Mouse (Mus musculus): ENCODE data around the gene Ptcd1. TPM values are rescaled to one million over a fixed set of nuclear protein-coding genes. Genes with fewer than 3 reads are reported as not detected.

The Ptcd1 gene
- polyA plus RNA-seq, 1 experiment from 2014 or later = 19.4 TPM

GRCm38 (mm10) chr5:145126580-145126979 lies 40.3 kb downstream of the Ptcd1 start:
- Histone ChIP-seq H3K27me3 (no peaks in the 10 kb centered on the region), H3K9ac (no peak overlapping the region), H3K9me3 (no peaks in the 10 kb centered on the region), H3K4me2 (no peak overlapping the region), H3K4me1 (no peaks in the 10 kb centered on the region), H3K27ac (no peak overlapping the region), H3K36me3 (peaks cover 88% of the 10 kb centered on the region), H3K4me3 (no peak overlapping the region)
- no peak for ATAC-seq (ENCODE audit: insufficient number of reproducible peaks, insufficient read depth, low FRiP score, low TSS enrichment, low read depth)
- 94% methylated on average over 9 of the region's 9 CpGs for WGBS

GRCm38 (mm10) chr5:145123396-145123795 lies 43.5 kb downstream of the Ptcd1 start:
- 93% methylated on average over 19 of the region's 19 CpGs for WGBS
- no peaks in the 10 kb centered on the region for H3K27me3 ChIP-seq
- no peak overlapping the region for H3K9ac ChIP-seq
- no peak for ATAC-seq (ENCODE audit: insufficient number of reproducible peaks, insufficient read depth, low FRiP score, low TSS enrichment, low read depth)
- peaks cover 58% of the 10 kb centered on the region for H3K36me3 ChIP-seq
- H3K4me3 ChIP-seq = no peak overlapping the region
- H3K4me2 ChIP-seq = no peak overlapping the region
- peaks cover 6% of the 10 kb centered on the region; the same call in 1 of the 2 replicates for H3K4me1 ChIP-seq
- no peaks in the 10 kb centered on the region for H3K9me3 ChIP-seq
- no peak overlapping the region for H3K27ac ChIP-seq

GRCm38 (mm10) chr5:145120921-145121320 lies 46.0 kb downstream of the Ptcd1 start:
- Histone ChIP-seq H3K36me3 (peaks cover 35% of the 10 kb centered on the region), H3K27me3 (no peaks in the 10 kb centered on the region), H3K4me2 (no peak overlapping the region), H3K9ac (0 out of 2 replicates have a peak overlapping the region, but pooled peaks have one; percentile 22), H3K4me1 (peaks cover 15% of the 10 kb centered on the region), H3K27ac (no peak overlapping the region), H3K4me3 (no peak overlapping the region), H3K9me3 (no peaks in the 10 kb centered on the region)
- no peak for ATAC-seq (ENCODE audit: insufficient number of reproducible peaks, insufficient read depth, low FRiP score, low TSS enrichment, low read depth)
- 47% methylated on average over 7 of the region's 7 CpGs for WGBS

GRCm38 (mm10) chr5:145119385-145119784 lies 47.5 kb downstream of the Ptcd1 start:
- Histone ChIP-seq H3K4me1 (peaks cover 22% of the 10 kb centered on the region), H3K4me3 (no peak overlapping the region), H3K9me3 (no peaks in the 10 kb centered on the region), H3K27ac (no peak overlapping the region), H3K4me2 (no peak overlapping the region), H3K36me3 (peaks cover 19% of the 10 kb centered on the region), H3K27me3 (no peaks in the 10 kb centered on the region), H3K9ac (no peak overlapping the region)
- 89% methylated on average over 2 of the region's 2 CpGs for WGBS
- ATAC-seq (ENCODE audit: insufficient number of reproducible peaks, insufficient read depth, low FRiP score, low TSS enrichment, low read depth) = no peak

- no peak overlapping the region for H3K27ac ChIP-seq
- H3K4me3 ChIP-seq = no peak overlapping the region
- peaks cover 25% of the 10 kb centered on the region for H3K4me1 ChIP-seq
- H3K27me3 ChIP-seq = no peaks in the 10 kb centered on the region
- H3K36me3 ChIP-seq = peaks cover 10% of the 10 kb centered on the region
- ATAC-seq (ENCODE audit: insufficient number of reproducible peaks, insufficient read depth, low FRiP score, low TSS enrichment, low read depth) = no peak
- H3K9ac ChIP-seq = no peak overlapping the region
- no peak overlapping the region for H3K4me2 ChIP-seq
- WGBS = 85% methylated on average over 5 of the region's 5 CpGs
- H3K9me3 ChIP-seq = no peaks in the 10 kb centered on the region
Observed at GRCm38 (mm10) chr5:145118461-145118860, 48.4 kb downstream of the Ptcd1 start.

- ATAC-seq (ENCODE audit: insufficient number of reproducible peaks, insufficient read depth, low FRiP score, low TSS enrichment, low read depth) = no peak
- H3K4me1 ChIP-seq = peaks cover 25% of the 10 kb centered on the region
- H3K4me3 ChIP-seq = no peak overlapping the region
- H3K27ac ChIP-seq = no peak overlapping the region
- H3K4me2 ChIP-seq = no peak overlapping the region
- H3K27me3 ChIP-seq = no peaks in the 10 kb centered on the region
- H3K36me3 ChIP-seq = peaks cover 5% of the 10 kb centered on the region
- H3K9me3 ChIP-seq = no peaks in the 10 kb centered on the region
- 63% methylated on average over 6 of the region's 6 CpGs for WGBS
- no peak overlapping the region for H3K9ac ChIP-seq
Observed at GRCm38 (mm10) chr5:145118005-145118404, 48.9 kb downstream of the Ptcd1 start.

GRCm38 (mm10) chr5:145116916-145117315 lies 50.0 kb downstream of the Ptcd1 start:
- Histone ChIP-seq H3K9ac (no peak overlapping the region), H3K36me3 (no peaks in the 10 kb centered on the region), H3K4me2 (peak overlapping the region; percentile 20; the same call in 1 of the 2 replicates), H3K27me3 (no peaks in the 10 kb centered on the region), H3K4me3 (no peak overlapping the region), H3K9me3 (no peaks in the 10 kb centered on the region), H3K27ac (peak overlapping the region; percentile 2; the same call in 1 of the 2 replicates), H3K4me1 (peaks cover 25% of the 10 kb centered on the region)
- 42% methylated on average over 10 of the region's 10 CpGs for WGBS
- no peak for ATAC-seq (ENCODE audit: insufficient number of reproducible peaks, insufficient read depth, low FRiP score, low TSS enrichment, low read depth)

- H3K4me3 ChIP-seq = no peak overlapping the region
- H3K4me2 ChIP-seq = peak overlapping the region; percentile 20; the same call in 1 of the 2 replicates
- 44% methylated on average over 4 of the region's 4 CpGs for WGBS
- H3K27me3 ChIP-seq = no peaks in the 10 kb centered on the region
- ATAC-seq (ENCODE audit: insufficient number of reproducible peaks, insufficient read depth, low FRiP score, low TSS enrichment, low read depth) = no peak
- H3K27ac ChIP-seq = peak overlapping the region; percentile 55; the same call in 1 of the 2 replicates
- H3K9ac ChIP-seq = no peak overlapping the region
- no peaks in the 10 kb centered on the region for H3K9me3 ChIP-seq
- H3K36me3 ChIP-seq = peaks cover 2% of the 10 kb centered on the region; the same call in 1 of the 2 replicates
- H3K4me1 ChIP-seq = peaks cover 25% of the 10 kb centered on the region
Observed at GRCm38 (mm10) chr5:145116316-145116715, 50.6 kb downstream of the Ptcd1 start.

GRCm38 (mm10) chr5:145115736-145116135 lies 51.2 kb downstream of the Ptcd1 start:
- peaks cover 8% of the 10 kb centered on the region for H3K36me3 ChIP-seq
- 0 out of 2 replicates have a peak overlapping the region, but pooled peaks have one; percentile 20 for H3K4me2 ChIP-seq
- no peak overlapping the region for H3K4me3 ChIP-seq
- ATAC-seq (ENCODE audit: insufficient number of reproducible peaks, insufficient read depth, low FRiP score, low TSS enrichment, low read depth) = no peak
- 94% methylated on average over 5 of the region's 5 CpGs for WGBS
- H3K27ac ChIP-seq = peak overlapping the region; percentile 55; the same call in 1 of the 2 replicates
- no peak overlapping the region for H3K9ac ChIP-seq
- no peaks in the 10 kb centered on the region for H3K9me3 ChIP-seq
- no peaks in the 10 kb centered on the region for H3K27me3 ChIP-seq
- H3K4me1 ChIP-seq = peaks cover 22% of the 10 kb centered on the region

GRCm38 (mm10) chr5:145114606-145115473 lies 52.1 kb downstream of the Ptcd1 start:
- H3K36me3 ChIP-seq = peaks cover 17% of the 10 kb centered on the region
- H3K9ac ChIP-seq = peak overlapping the region; percentile 78
- peak overlapping the region; percentile 63 for H3K4me3 ChIP-seq
- H3K27ac ChIP-seq = no peak overlapping the region
- peak overlapping the region; percentile 87 for H3K4me2 ChIP-seq
- 17% methylated on average over 40 of the region's 40 CpGs for WGBS
- no peaks in the 10 kb centered on the region for H3K9me3 ChIP-seq
- ATAC-seq (ENCODE audit: insufficient number of reproducible peaks, insufficient read depth, low FRiP score, low TSS enrichment, low read depth) = no peak
- no peaks in the 10 kb centered on the region for H3K27me3 ChIP-seq
- H3K4me1 ChIP-seq = peaks cover 19% of the 10 kb centered on the region

GRCm38 (mm10) chr5:145114071-145114605 lies 52.8 kb downstream of the Ptcd1 start, which contains the start of gene Arpc1b:
TSS of gene Arpc1b (plus strand) at chr5:145114215.
- Histone ChIP-seq H3K4me1 (peaks cover 19% of the 10 kb centered on the region), H3K36me3 (peaks cover 24% of the 10 kb centered on the region), H3K9ac (peak within 1 kb of the TSS; percentile 78), H3K4me2 (peak within 1 kb of the TSS; percentile 87), H3K9me3 (no peaks in the 10 kb centered on the region), H3K27ac (no peak within 1 kb of the TSS), H3K27me3 (no peaks in the 10 kb centered on the region), H3K4me3 (peak within 1 kb of the TSS; percentile 63)
- under 1% methylated on average over 47 of the region's 53 CpGs for WGBS
- peak; percentile 38 for ATAC-seq (ENCODE audit: insufficient number of reproducible peaks, insufficient read depth, low FRiP score, low TSS enrichment, low read depth)
